Mouse (Mus musculus): ENCODE measurements at regions not wholly inside any gene's neighbourhood (a gene's known extent, or its start where the extent isn't known, plus 50 kb on each side); places are given as distances from the start of the nearest gene placed in this dataset.

DNA sequence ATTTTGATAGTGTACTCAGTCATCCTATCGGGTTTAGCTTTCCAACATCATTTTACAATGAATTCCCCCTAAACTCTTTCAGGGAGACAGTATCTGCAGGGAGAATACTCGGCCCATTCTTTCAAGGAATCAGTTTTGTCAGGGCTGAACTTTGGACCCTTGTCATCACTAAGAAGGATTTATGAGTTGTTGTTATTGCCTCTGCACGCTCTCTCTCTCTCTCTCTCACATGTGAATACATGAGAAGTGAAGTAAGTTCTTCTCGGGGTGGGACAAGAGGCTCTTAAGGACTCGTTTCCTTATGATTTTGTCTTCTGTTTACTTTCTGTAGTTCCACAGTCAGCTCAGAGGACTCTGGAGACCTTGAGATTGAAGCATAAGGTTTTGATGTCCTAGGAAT is 346.1 kb upstream of the Thbs1 start:
- H3K27ac ChIP-seq, result no peak overlapping the region
- no peaks in the 10 kb centered on the region for H3K27me3 ChIP-seq
- H3K9ac ChIP-seq, result no peak overlapping the region
- no peaks in the 10 kb centered on the region for H3K36me3 ChIP-seq
- no peak for ATAC-seq (ENCODE audit: low FRiP score)
- H3K9me3 ChIP-seq, result no peaks in the 10 kb centered on the region
- H3K4me1 ChIP-seq (replicated peaks), result no peaks in the 10 kb centered on the region
- no peak overlapping the region for H3K4me2 ChIP-seq
- H3K4me3 ChIP-seq, result no peak overlapping the region
- 83% methylated on average over 5 of the region's 5 CpGs for WGBS

DNA sequence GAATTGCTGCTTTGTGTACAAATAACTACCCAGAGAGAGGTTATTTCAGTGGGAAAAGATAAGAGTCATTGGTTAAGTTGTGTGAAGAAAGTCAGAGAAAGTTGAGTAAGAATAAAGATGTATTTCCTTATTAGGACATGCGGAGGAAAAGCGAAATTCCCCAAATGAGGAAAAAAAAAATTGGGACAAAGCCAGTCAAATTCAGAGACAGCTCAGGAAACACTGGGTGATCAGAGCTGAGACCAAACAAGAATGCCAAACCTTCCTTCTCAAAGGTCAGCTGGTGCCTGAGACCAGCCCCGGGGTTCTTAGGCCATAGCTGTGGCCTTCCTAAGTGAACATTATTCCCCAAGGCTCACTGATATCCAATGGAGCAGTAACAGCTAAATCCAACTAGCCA is 345.2 kb upstream of the Thbs1 start:
- no peak overlapping the region for H3K4me2 ChIP-seq
- no peaks in the 10 kb centered on the region for H3K36me3 ChIP-seq
- WGBS, result 90% methylated on average over 3 of the region's 3 CpGs
- H3K4me1 ChIP-seq (replicated peaks), result no peaks in the 10 kb centered on the region
- no peaks in the 10 kb centered on the region for H3K27me3 ChIP-seq
- no peak for ATAC-seq (ENCODE audit: low FRiP score)
- H3K9me3 ChIP-seq, result no peaks in the 10 kb centered on the region
- no peak overlapping the region for H3K4me3 ChIP-seq
- H3K27ac ChIP-seq, result no peak overlapping the region
- H3K9ac ChIP-seq, result no peak overlapping the region

DNA sequence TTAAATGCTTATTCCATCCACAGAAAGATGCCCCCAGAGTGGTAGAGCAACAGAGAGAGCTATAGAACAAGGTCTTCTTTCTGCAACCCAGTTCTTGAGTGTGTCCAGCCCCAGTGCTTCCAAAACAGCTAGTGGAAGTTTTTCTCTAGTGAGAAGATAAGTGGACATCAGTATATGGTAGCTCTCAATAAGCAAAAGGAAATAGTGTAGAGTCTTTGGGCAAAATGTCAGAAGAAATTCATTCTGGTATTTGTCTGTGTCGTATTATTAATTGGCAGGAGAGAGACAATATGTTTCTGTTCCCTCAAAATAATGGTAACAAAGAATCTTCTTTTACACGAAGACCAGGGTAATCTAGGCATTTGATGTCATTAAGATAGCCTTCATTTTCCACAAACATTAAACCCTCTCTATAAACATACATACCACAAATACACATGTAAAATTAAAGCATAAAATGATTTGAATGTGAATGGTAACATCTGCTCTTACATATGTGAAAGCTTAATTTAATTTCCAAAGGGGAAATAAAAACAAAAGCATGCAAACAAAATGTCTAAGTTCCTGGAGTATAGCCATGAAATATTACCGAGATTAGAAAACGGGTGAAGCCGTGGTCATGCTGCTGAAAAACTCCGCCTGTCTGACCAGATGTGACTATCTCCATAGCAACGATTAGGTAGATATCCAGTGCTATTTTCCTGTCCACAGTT is 342.1 kb upstream of the Thbs1 start:
- no peak overlapping the region for H3K4me3 ChIP-seq
- H3K4me2 ChIP-seq, result no peak overlapping the region
- H3K27me3 ChIP-seq, result no peaks in the 10 kb centered on the region
- H3K4me1 ChIP-seq (replicated peaks), result no peaks in the 10 kb centered on the region
- H3K9ac ChIP-seq, result no peak overlapping the region
- H3K36me3 ChIP-seq, result no peaks in the 10 kb centered on the region
- WGBS, result 68% methylated on average over 7 of the region's 7 CpGs
- no peaks in the 10 kb centered on the region for H3K9me3 ChIP-seq
- ATAC-seq (ENCODE audit: low FRiP score), result no peak
- no peak overlapping the region for H3K27ac ChIP-seq

DNA sequence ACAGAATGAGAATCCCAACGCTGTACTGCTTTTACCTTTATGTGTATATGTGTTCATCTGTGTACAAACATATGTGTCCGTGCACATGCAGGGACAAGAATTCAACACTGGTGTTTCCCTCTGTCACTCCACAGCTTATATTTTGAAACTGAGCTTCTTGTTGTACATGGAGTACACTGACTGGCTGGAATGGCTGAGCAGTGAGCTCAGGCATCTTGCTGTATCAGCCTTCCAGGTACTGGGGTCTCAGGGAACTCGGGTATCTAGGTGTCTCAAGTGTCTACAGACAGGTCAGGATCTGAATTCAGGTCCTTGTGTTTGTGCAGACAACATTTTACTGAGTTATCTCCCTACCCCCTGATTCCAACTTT is 341.6 kb upstream of the Thbs1 start:
- H3K9me3 ChIP-seq, result no peaks in the 10 kb centered on the region
- H3K4me3 ChIP-seq, result no peak overlapping the region
- no peak overlapping the region for H3K27ac ChIP-seq
- no peak overlapping the region for H3K4me2 ChIP-seq
- ATAC-seq (ENCODE audit: low FRiP score), result no peak
- 76% methylated on average over 3 of the region's 3 CpGs for WGBS
- no peaks in the 10 kb centered on the region for H3K4me1 ChIP-seq (replicated peaks)
- H3K27me3 ChIP-seq, result no peaks in the 10 kb centered on the region
- no peaks in the 10 kb centered on the region for H3K36me3 ChIP-seq
- H3K9ac ChIP-seq, result no peak overlapping the region

DNA sequence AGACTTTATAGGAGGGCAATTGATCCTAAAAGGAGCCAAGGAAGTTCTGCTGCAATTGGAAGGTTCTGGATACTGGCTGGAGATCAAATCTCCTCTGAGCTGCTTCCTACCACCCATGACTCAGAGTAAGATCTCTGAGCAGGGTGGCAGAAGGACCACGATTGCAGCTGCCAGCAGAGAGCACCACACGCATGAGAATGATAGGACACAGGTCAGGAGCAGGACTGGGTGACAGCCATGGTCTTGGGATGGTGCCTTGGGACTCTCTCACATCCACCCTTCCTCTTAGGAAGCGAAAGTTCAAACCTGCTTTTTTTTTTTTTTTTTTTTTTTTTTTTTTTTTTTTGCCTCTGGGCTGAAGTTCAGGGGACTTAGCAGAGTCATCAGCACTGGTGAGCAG is 331.4 kb upstream of the Thbs1 start:
- H3K36me3 ChIP-seq, result no peaks in the 10 kb centered on the region
- 85% methylated on average over 3 of the region's 3 CpGs for WGBS
- H3K4me2 ChIP-seq, result no peak overlapping the region
- no peak for ATAC-seq (ENCODE audit: low FRiP score)
- no peak overlapping the region for H3K9ac ChIP-seq
- no peak overlapping the region for H3K27ac ChIP-seq
- no peaks in the 10 kb centered on the region for H3K27me3 ChIP-seq
- H3K4me1 ChIP-seq (replicated peaks), result no peaks in the 10 kb centered on the region
- H3K9me3 ChIP-seq, result no peaks in the 10 kb centered on the region
- no peak overlapping the region for H3K4me3 ChIP-seq

DNA sequence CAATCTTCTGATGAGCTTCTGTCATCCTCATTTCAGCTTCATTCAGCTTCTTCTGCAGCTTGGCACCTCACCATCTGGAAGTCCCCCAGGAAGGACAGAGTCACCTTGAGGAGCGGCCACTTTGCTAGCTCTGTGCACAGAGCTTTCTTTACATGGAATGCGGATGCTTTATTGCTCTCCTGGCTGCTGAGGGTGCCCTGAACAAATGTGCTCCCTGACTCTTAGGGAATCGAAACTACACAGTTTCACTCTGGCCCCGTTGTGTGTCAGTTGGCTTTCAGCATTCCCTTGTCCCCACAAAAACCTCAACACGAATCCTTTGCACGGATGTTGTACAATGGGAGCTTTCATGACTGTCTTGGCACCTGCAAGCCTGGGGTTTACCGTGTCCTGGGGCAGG is 330.9 kb upstream of the Thbs1 start:
- no peak overlapping the region for H3K4me3 ChIP-seq
- WGBS, result 84% methylated on average over 7 of the region's 7 CpGs
- no peak overlapping the region for H3K4me2 ChIP-seq
- H3K9ac ChIP-seq, result no peak overlapping the region
- no peaks in the 10 kb centered on the region for H3K27me3 ChIP-seq
- H3K27ac ChIP-seq, result no peak overlapping the region
- no peak for ATAC-seq (ENCODE audit: low FRiP score)
- H3K36me3 ChIP-seq, result no peaks in the 10 kb centered on the region
- no peaks in the 10 kb centered on the region for H3K9me3 ChIP-seq
- no peaks in the 10 kb centered on the region for H3K4me1 ChIP-seq (replicated peaks)

DNA sequence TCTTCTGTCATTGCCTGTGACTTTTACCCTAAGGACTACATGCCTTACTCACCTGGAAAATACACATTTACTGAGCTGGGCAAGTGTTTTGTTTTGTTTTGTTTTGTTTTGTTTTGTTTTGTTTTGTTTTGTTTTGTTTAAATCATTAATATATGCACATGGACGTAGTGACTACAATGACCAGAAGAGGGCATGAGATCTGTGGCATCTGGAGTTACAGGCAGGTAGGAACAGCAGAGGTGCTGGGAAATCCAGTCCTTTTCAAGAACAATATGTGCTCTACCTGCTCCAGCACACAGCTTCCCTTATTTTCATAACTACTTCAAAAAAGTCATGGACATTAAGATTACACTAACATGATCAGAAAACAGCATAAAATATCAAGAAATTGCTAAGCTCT is 324.4 kb upstream of the Thbs1 start:
- no peak overlapping the region for H3K27ac ChIP-seq
- no peaks in the 10 kb centered on the region for H3K36me3 ChIP-seq
- H3K4me1 ChIP-seq (replicated peaks), result no peaks in the 10 kb centered on the region
- H3K27me3 ChIP-seq, result no peaks in the 10 kb centered on the region
- H3K4me2 ChIP-seq, result no peak overlapping the region
- H3K4me3 ChIP-seq, result no peak overlapping the region
- H3K9ac ChIP-seq, result no peak overlapping the region
- no peaks in the 10 kb centered on the region for H3K9me3 ChIP-seq
- ATAC-seq (ENCODE audit: low FRiP score), result no peak
- 73% methylated on average over 1 of the region's 1 CpGs for WGBS

DNA sequence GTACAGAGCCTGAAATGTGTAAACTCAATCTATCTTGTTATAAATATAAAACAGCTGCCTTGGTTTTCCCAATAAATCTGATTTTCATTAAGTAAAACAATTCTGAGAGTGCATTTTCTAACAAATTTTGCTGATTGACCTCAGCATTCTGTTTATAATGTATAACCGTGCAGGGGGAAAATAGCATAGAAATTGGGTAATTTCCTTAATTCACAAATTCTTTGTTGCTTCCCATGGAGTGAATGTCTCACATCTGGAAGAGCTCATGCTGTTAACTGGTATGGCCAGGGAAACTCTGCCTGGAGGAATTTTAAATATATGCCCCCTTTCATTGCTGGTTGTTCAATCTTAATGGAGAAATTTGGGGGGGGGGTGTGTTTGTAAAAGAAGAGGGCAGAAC is 317.4 kb upstream of the Thbs1 start:
- 72% methylated on average over 1 of the region's 1 CpGs for WGBS
- Histone ChIP-seq H3K27me3 (no peaks in the 10 kb centered on the region), H3K4me2 (no peak overlapping the region), H3K27ac (no peak overlapping the region), H3K9me3 (no peaks in the 10 kb centered on the region), H3K36me3 (no peaks in the 10 kb centered on the region), H3K4me3 (no peak overlapping the region), H3K9ac (no peak overlapping the region), H3K4me1 (replicated peaks) (no peaks in the 10 kb centered on the region)
- ATAC-seq (ENCODE audit: low FRiP score), result no peak

DNA sequence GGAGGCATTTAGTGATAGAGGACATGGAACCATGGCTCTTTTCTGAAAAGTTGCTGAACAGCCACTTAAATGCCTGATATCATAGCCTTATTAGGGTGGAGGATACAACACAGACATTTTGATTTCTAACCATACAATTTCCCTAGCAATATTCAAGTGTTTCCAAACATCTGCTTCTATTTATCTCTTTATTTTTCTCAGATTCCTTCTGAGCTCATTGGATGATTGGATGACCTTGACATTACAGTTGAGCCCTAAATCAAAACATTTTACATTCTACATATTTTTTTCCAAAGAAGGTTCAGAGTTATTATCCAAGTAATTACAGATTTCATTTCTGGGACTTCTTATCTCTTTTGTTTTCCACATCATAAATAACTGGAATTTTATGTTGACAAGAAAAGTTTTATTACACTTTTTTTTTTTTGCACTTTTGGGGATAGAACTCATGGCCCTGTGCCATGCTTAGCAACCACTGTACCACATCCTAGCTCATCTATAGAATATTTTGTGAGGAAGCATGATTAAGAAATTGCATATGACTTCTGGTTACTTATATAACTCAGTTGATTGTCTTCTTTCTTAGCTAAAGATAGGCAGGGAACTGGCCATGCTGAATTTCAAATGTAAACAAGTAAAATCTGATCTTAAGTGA is 309.6 kb upstream of the Thbs1 start:
- no peak overlapping the region for H3K4me3 ChIP-seq
- no peak overlapping the region for H3K9ac ChIP-seq
- H3K36me3 ChIP-seq, result no peaks in the 10 kb centered on the region
- ATAC-seq (ENCODE audit: low FRiP score), result no peak
- H3K4me2 ChIP-seq, result no peak overlapping the region
- no peak overlapping the region for H3K27ac ChIP-seq
- H3K4me1 ChIP-seq (replicated peaks), result no peaks in the 10 kb centered on the region
- H3K9me3 ChIP-seq, result no peaks in the 10 kb centered on the region
- no peaks in the 10 kb centered on the region for H3K27me3 ChIP-seq

DNA sequence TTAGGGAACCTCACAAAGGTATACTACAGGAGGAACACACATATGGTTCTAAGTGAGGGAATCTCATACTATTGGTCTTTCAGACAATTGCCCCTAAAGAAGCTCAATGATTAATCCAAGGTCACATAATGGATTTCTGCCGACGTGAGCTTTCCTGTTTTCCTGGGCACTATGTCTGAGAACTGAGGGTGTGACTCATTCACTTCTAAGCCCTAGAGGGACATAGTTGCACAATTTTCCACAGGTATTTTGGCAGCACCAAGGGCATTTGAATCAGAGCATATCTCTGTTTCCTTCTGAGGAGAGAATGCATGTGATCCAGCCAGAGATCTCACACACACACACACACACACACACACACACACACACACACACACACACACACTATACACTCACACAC is 309.0 kb upstream of the Thbs1 start:
- no peaks in the 10 kb centered on the region for H3K9me3 ChIP-seq
- no peak overlapping the region for H3K4me2 ChIP-seq
- no peak overlapping the region for H3K9ac ChIP-seq
- no peaks in the 10 kb centered on the region for H3K27me3 ChIP-seq
- ATAC-seq (ENCODE audit: low FRiP score), result no peak
- H3K36me3 ChIP-seq, result no peaks in the 10 kb centered on the region
- H3K4me3 ChIP-seq, result no peak overlapping the region
- no peak overlapping the region for H3K27ac ChIP-seq
- no peaks in the 10 kb centered on the region for H3K4me1 ChIP-seq (replicated peaks)
- WGBS, result 78% methylated on average over 2 of the region's 2 CpGs

DNA sequence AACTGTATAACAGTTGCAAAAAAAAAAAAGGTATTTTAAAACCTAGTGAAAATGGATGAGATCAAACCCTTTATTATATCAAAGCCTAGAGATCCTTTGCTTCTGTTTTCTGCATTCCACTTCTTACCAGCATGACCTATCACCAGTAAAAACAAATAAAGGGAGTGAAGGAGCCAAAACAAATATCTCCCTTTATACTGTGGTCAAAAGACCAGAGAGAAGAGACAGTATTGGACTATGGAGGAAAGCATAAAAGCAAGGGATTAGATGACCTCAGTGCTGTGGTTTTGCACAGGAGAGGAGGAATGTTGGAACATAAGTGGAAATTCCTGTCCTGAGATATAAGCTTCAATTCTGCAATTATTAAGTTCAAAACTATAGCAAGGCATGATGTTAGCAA is 307.0 kb upstream of the Thbs1 start:
- no peak overlapping the region for H3K4me2 ChIP-seq
- no peak overlapping the region for H3K27ac ChIP-seq
- H3K27me3 ChIP-seq, result no peaks in the 10 kb centered on the region
- no peak overlapping the region for H3K4me3 ChIP-seq
- no peaks in the 10 kb centered on the region for H3K36me3 ChIP-seq
- ATAC-seq (ENCODE audit: low FRiP score), result no peak
- H3K9me3 ChIP-seq, result no peaks in the 10 kb centered on the region
- no peaks in the 10 kb centered on the region for H3K4me1 ChIP-seq (replicated peaks)
- H3K9ac ChIP-seq, result no peak overlapping the region

DNA sequence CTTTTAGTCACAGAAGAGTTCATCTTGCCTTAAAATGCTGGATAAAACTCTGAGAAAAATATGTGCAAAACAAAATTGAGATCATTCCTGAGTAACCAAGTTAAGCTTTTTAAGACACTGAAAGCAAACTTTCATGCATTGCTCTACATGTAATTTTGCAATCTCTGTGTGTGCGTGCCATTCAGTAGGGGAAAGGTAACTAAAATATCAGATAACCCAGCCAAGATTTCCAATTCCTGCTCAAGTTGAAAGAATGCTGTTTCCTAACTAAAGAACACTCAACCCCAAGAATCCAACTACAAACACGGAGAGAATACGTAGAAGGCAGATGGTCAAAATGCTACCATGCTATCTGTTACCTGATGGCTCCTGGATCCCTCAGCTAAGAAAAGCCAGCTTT is 304.6 kb upstream of the Thbs1 start:
- H3K4me2 ChIP-seq, result no peak overlapping the region
- H3K9me3 ChIP-seq, result no peaks in the 10 kb centered on the region
- H3K27me3 ChIP-seq, result no peaks in the 10 kb centered on the region
- no peak overlapping the region for H3K9ac ChIP-seq
- H3K36me3 ChIP-seq, result no peaks in the 10 kb centered on the region
- H3K27ac ChIP-seq, result no peak overlapping the region
- ATAC-seq (ENCODE audit: low FRiP score), result no peak
- no peak overlapping the region for H3K4me3 ChIP-seq
- 95% methylated on average over 3 of the region's 3 CpGs for WGBS
- H3K4me1 ChIP-seq (replicated peaks), result no peaks in the 10 kb centered on the region

DNA sequence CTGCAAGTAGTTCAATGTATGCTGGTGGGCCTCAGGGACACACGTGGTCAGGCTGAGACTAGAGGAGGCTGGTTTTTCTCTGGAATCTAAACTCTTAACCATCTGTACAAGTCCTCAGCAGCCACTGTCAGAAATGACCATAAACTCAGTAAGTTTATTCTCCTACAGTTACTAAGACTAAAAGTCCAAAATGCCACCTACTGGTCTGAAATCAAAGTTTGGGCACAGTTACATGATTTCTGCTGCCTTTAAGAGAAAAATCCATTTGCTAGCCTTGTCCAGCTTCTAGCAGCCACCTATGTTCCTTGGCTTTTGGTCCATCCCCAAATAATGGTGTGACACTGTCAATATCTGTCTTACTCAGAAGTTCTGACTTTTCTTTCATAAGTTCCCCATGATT is 300.2 kb upstream of the Thbs1 start:
- ATAC-seq (ENCODE audit: low FRiP score), result no peak
- no peak overlapping the region for H3K27ac ChIP-seq
- H3K4me1 ChIP-seq (replicated peaks), result no peaks in the 10 kb centered on the region
- no peaks in the 10 kb centered on the region for H3K36me3 ChIP-seq
- H3K4me3 ChIP-seq, result no peak overlapping the region
- 68% methylated on average over 1 of the region's 1 CpGs for WGBS
- H3K27me3 ChIP-seq, result no peaks in the 10 kb centered on the region
- H3K9me3 ChIP-seq, result no peaks in the 10 kb centered on the region
- H3K9ac ChIP-seq, result no peak overlapping the region
- no peak overlapping the region for H3K4me2 ChIP-seq
